Mouse (Mus musculus) MEL (cell line): ENCODE measurements at regions not wholly inside any gene's neighbourhood (a gene's known extent, or its start where the extent isn't known, plus 50 kb on each side); places are given as distances from the start of the nearest gene placed in this dataset.

Source experiments
- DNase-seq: peaks from one replicate; pipeline ENCODE4 v3.0.0; 2011; ENCODE audit warnings: low read depth, low spot score
- H3K27ac ChIP-seq: 2 replicates; pipeline ENCODE4 v1.5.1; 2012; ENCODE audit warnings: low read depth, mild to moderate bottlenecking, control low read depth, low read length, moderate library complexity; ENCODE audit not compliant: control insufficient read depth
- H3K27me3 ChIP-seq, 2 experiments: fragments of 150-350 bp in 1 of 2; sonication (generic) in 1 of 2; 2 replicates each; pipeline ENCODE4 v1.6.1; 2012; ENCODE audit warnings: low read length in 2 of 2, mild to moderate bottlenecking in 2 of 2, improper control_type of control experiment in 1 of 2, moderate library complexity in 1 of 2; ENCODE audit not compliant: insufficient read depth in 2 of 2, control insufficient read depth in 1 of 2
- H3K36me3 ChIP-seq, 2 experiments: 2 replicates each; pipeline ENCODE4 v1.6.1; 2012 to 2014; ENCODE audit warnings: low read length in 2 of 2, improper control_type of control experiment in 1 of 2, inconsistent platforms in 1 of 2, mild to moderate bottlenecking in 1 of 2; ENCODE audit not compliant: insufficient read depth in 2 of 2, control insufficient read depth in 1 of 2
- H3K4me1 ChIP-seq, 2 experiments: fragments of 150-350 bp in 1 of 2; sonication (generic) in 1 of 2; 2 replicates each; pipeline ENCODE4 v1.6.1; 2012; ENCODE audit warnings: low read length in 2 of 2, improper control_type of control experiment in 1 of 2, mild to moderate bottlenecking in 1 of 2; ENCODE audit not compliant: insufficient read depth in 2 of 2, control insufficient read depth in 1 of 2
- H3K4me3 ChIP-seq, 2 experiments: fragments of 150-350 bp in 1 of 2; sonication (generic) in 1 of 2; 2 replicates each; pipeline ENCODE4 v1.5.1; 2012; ENCODE audit warnings: low read depth in 2 of 2, low read length in 2 of 2, mild to moderate bottlenecking in 2 of 2, moderate library complexity in 2 of 2, control low read depth in 1 of 2, improper control_type of control experiment in 1 of 2; ENCODE audit not compliant: control insufficient read depth in 1 of 2, insufficient read depth in 1 of 2
- H3K79me2 ChIP-seq: 2 replicates; pipeline ENCODE4 v1.6.1; 2012; ENCODE audit warnings: mild to moderate bottlenecking, low read length, moderate library complexity; ENCODE audit not compliant: control insufficient read depth, poor library complexity, insufficient read depth
- H3K9ac ChIP-seq: 2 replicates; pipeline ENCODE4 v1.6.1; 2012; ENCODE audit warnings: low read depth, mild to moderate bottlenecking, control low read depth, low read length, moderate library complexity; ENCODE audit not compliant: control insufficient read depth, poor library complexity, severe bottlenecking
- H3K9me3 ChIP-seq: fragments of 150-350 bp; sonication (generic); replicated peaks from 2 replicates; pipeline ENCODE4 v1.6.1; 2012; ENCODE audit warnings: mild to moderate bottlenecking, low read length, improper control_type of control experiment, moderate library complexity; ENCODE audit not compliant: insufficient read depth
- BHLHE40 ChIP-seq: IDR thresholded peaks from 2 replicates; pipeline ENCODE4 v1.6.1; 2012; ENCODE audit warnings: low read depth, mild to moderate bottlenecking, inconsistent platforms, low read length, improper control_type of control experiment, borderline replicate concordance
- CHD1 ChIP-seq: IDR thresholded peaks from 2 replicates; pipeline ENCODE4 v1.6.1; 2012; ENCODE audit warnings: low read depth, mild to moderate bottlenecking, inconsistent platforms, low read length, improper control_type of control experiment
- CHD2 ChIP-seq: IDR thresholded peaks from 2 replicates; pipeline ENCODE4 v1.6.1; 2011; ENCODE audit warnings: low read length, improper control_type of control experiment
- CTCF ChIP-seq, 3 experiments: IDR thresholded peaks in 2 of 3; conservative IDR thresholded peaks in 1 of 3; 2 replicates each; pipeline ENCODE4 v1.5.1; 2011 to 2012; ENCODE audit warnings: low read length in 3 of 3, low read depth in 2 of 3, mild to moderate bottlenecking in 2 of 3, improper control_type of control experiment in 1 of 3, inconsistent platforms in 1 of 3, mixed read lengths in 1 of 3, moderate library complexity in 1 of 3; ENCODE audit not compliant: control insufficient read depth in 1 of 3, insufficient read depth in 1 of 3, poor library complexity in 1 of 3, severe bottlenecking in 1 of 3
- E2F4 ChIP-seq: IDR thresholded peaks from 2 replicates; pipeline ENCODE4 v1.6.1; 2011; ENCODE audit warnings: low read depth, low read length, improper control_type of control experiment, borderline replicate concordance
- EP300 ChIP-seq, 2 experiments: IDR thresholded peaks; 2 replicates each; pipeline ENCODE4 v1.6.1; 2011; ENCODE audit warnings: improper control_type of control experiment in 2 of 2, low read length in 2 of 2, low read depth in 1 of 2, mild to moderate bottlenecking in 1 of 2
- ETS1 ChIP-seq: IDR thresholded peaks from 2 replicates; pipeline ENCODE4 v1.6.1; 2012; ENCODE audit warnings: low read depth, mild to moderate bottlenecking, inconsistent platforms, low read length, improper control_type of control experiment, moderate library complexity
- HCFC1 ChIP-seq: IDR thresholded peaks from 2 replicates; pipeline ENCODE4 v1.6.1; 2012; ENCODE audit warnings: low read depth, mild to moderate bottlenecking, inconsistent platforms, low read length, improper control_type of control experiment, moderate library complexity
- MAFK ChIP-seq: IDR thresholded peaks from 2 replicates; pipeline ENCODE4 v1.6.1; 2011; ENCODE audit warnings: low read depth, mild to moderate bottlenecking, low read length, improper control_type of control experiment, borderline replicate concordance
- MAX ChIP-seq: IDR thresholded peaks from 2 replicates; pipeline ENCODE4 v1.6.1; 2011; ENCODE audit warnings: low read length, improper control_type of control experiment
- MXI1 ChIP-seq: IDR thresholded peaks from 2 replicates; pipeline ENCODE4 v1.6.1; 2011; ENCODE audit warnings: mild to moderate bottlenecking, low read depth, low read length, improper control_type of control experiment
- MYC ChIP-seq: IDR thresholded peaks from 2 replicates; pipeline ENCODE4 v1.6.1; 2011; ENCODE audit warnings: low read depth, mild to moderate bottlenecking, low read length, improper control_type of control experiment, moderate library complexity
- NELFE ChIP-seq: IDR thresholded peaks from 2 replicates; pipeline ENCODE4 v1.6.1; 2011; ENCODE audit warnings: low read depth, low read length, improper control_type of control experiment
- NRF1 ChIP-seq: IDR thresholded peaks from 2 replicates; pipeline ENCODE4 v1.6.1; 2014; ENCODE audit warnings: low read depth, mild to moderate bottlenecking, inconsistent platforms, low read length, improper control_type of control experiment, moderate library complexity; ENCODE audit not compliant: poor library complexity, insufficient read depth, severe bottlenecking
- POLR2AphosphoS2 ChIP-seq: IDR thresholded peaks from 2 replicates; pipeline ENCODE4 v1.6.1; 2011; ENCODE audit warnings: low read length, improper control_type of control experiment
- RAD21 ChIP-seq: IDR thresholded peaks from 2 replicates; pipeline ENCODE4 v1.6.1; 2011; ENCODE audit warnings: mild to moderate bottlenecking, low read depth, low read length, improper control_type of control experiment
- RCOR1 ChIP-seq: IDR thresholded peaks from 2 replicates; pipeline ENCODE4 v1.6.1; 2012; ENCODE audit warnings: low read depth, mild to moderate bottlenecking, inconsistent platforms, low read length, improper control_type of control experiment
- SMC3 ChIP-seq: IDR thresholded peaks from 2 replicates; pipeline ENCODE4 v1.6.1; 2011; ENCODE audit warnings: low read depth, low read length, improper control_type of control experiment
- TAL1 ChIP-seq: IDR thresholded peaks from 2 replicates; pipeline ENCODE4 v1.6.1; 2012; ENCODE audit warnings: mild to moderate bottlenecking, inconsistent platforms, low read length, moderate library complexity, mixed read lengths
- UBTF ChIP-seq: IDR thresholded peaks from 2 replicates; pipeline ENCODE4 v1.6.1; 2012; ENCODE audit warnings: low read depth, mild to moderate bottlenecking, inconsistent platforms, low read length, improper control_type of control experiment, moderate library complexity, borderline replicate concordance; ENCODE audit not compliant: insufficient read depth
- USF2 ChIP-seq, 2 experiments: IDR thresholded peaks; 2 replicates each; pipeline ENCODE4 v1.6.1; 2011 to 2012; ENCODE audit warnings: improper control_type of control experiment in 2 of 2, low read length in 2 of 2, borderline replicate concordance in 1 of 2, inconsistent platforms in 1 of 2, low read depth in 1 of 2, mild to moderate bottlenecking in 1 of 2; ENCODE audit not compliant: insufficient read depth in 1 of 2
- ZMIZ1 ChIP-seq: IDR thresholded peaks from 2 replicates; pipeline ENCODE4 v1.6.1; 2012; ENCODE audit warnings: low read depth, mild to moderate bottlenecking, inconsistent platforms, low read length, improper control_type of control experiment, moderate library complexity
- ZNF384 ChIP-seq: IDR thresholded peaks from 2 replicates; pipeline ENCODE4 v1.6.1; 2012; ENCODE audit warnings: low read depth, mild to moderate bottlenecking, inconsistent platforms, low read length, improper control_type of control experiment

- Histone ChIP-seq H3K4me1 (no peaks in the 10 kb centered on the region), H3K9ac (no peak overlapping the region), H3K4me3 (no peak overlapping the region), H3K79me2 (no peaks in the 10 kb centered on the region), H3K27ac (no peak overlapping the region), H3K36me3 (no peaks in the 10 kb centered on the region), H3K9me3 (no peaks in the 10 kb centered on the region)
- DNase-seq = peak; percentile 40
- TF ChIP-seq SMC3 (peak; percentile 41), USF2 (IDR thresholded peaks at IDR 0.05; ENCODE audit: borderline replicate concordance in 1 of 2, insufficient read depth in 1 of 2, low read depth in 1 of 2, low read length in 2 of 2) (no peak), CTCF (IDR thresholded peaks at IDR 0.05 in 2 of 3, conservative IDR thresholded peaks at IDR 0.05 in 1 of 3; ENCODE audit: control insufficient read depth in 1 of 3, insufficient read depth in 1 of 3, low read depth in 2 of 3, low read length in 3 of 3, poor library complexity in 1 of 3, severe bottlenecking in 1 of 3) (peak; percentile 46 to 65 (median 55); a peak in 5 of 6 replicates), RAD21 (peak; percentile 48)
- TF ChIP-seq, all 39 proteins: peak for 3
- peaks cover 2 to 3% of the 10 kb centered on the region in 2 experiments; a peak in 3 of 4 replicates for H3K27me3 ChIP-seq
These were observed 136.2 kb upstream of the Syt6 start for GRCm38 (mm10) chr3:103438791-103439354.

DNA sequence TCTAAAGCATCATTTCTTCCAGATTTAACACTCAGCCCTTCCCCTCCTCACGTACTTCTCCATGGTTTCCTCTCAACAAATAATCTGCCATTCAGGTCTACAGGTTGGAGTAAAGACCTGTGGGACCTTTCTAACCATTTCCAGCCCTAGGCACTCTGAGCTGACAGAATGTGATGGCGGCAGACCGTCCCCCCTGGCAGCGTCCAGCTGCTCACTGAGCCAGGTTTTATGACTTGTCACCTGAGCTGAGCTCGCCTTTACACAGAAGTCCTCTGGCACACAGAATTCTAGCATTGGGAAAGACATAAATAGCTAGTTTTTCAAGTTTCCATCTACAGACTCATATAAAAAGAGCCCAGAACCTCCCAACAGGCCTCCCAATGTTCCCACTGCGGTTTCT lies 131.8 kb upstream of the Syt6 start:
- DNase-seq = no peak
- no peak overlapping the region for H3K4me3 ChIP-seq
- H3K27me3 ChIP-seq = peaks cover 4 to 8% of the 10 kb centered on the region in 2 experiments
- no peak overlapping the region for H3K27ac ChIP-seq
- no peaks in the 10 kb centered on the region for H3K4me1 ChIP-seq
- no peak overlapping the region for H3K9ac ChIP-seq
- H3K36me3 ChIP-seq = no peaks in the 10 kb centered on the region
- no peaks in the 10 kb centered on the region for H3K79me2 ChIP-seq
- TF ChIP-seq BHLHE40 (no peak), ZNF384 (no peak), MYC (no peak)
- no peaks in the 10 kb centered on the region for H3K9me3 ChIP-seq

- TF ChIP-seq MAFK (no peak), CHD1 (no peak), MAX (no peak), EP300 (IDR thresholded peaks at IDR 0.05; ENCODE audit: low read depth in 1 of 2, low read length in 2 of 2) (no peak), RCOR1 (no peak), ETS1 (no peak), SMC3 (no peak), TAL1 (no peak), E2F4 (no peak), RAD21 (no peak), BHLHE40 (no peak), NELFE (no peak), MXI1 (no peak), POLR2AphosphoS2 (no peak), UBTF (no peak), HCFC1 (no peak), ZMIZ1 (no peak), CHD2 (no peak), NRF1 (no peak), CTCF (IDR thresholded peaks at IDR 0.05 in 2 of 3, conservative IDR thresholded peaks at IDR 0.05 in 1 of 3; ENCODE audit: control insufficient read depth in 1 of 3, insufficient read depth in 1 of 3, low read depth in 2 of 3, low read length in 3 of 3, poor library complexity in 1 of 3, severe bottlenecking in 1 of 3) (no peak)
- no peaks in the 10 kb centered on the region for H3K36me3 ChIP-seq
- no peaks in the 10 kb centered on the region for H3K9me3 ChIP-seq
- DNase-seq = no peak
- H3K9ac ChIP-seq = no peak overlapping the region
- H3K79me2 ChIP-seq = no peaks in the 10 kb centered on the region
- H3K4me1 ChIP-seq = no peaks in the 10 kb centered on the region
- peaks cover 5 to 8% of the 10 kb centered on the region in 2 experiments for H3K27me3 ChIP-seq
- H3K27ac ChIP-seq = no peak overlapping the region
- H3K4me3 ChIP-seq = no peak overlapping the region
These were observed 129.2 kb upstream of the Syt6 start for GRCm38 (mm10) chr3:103445852-103446251.
